Mouse (Mus musculus) layer of hippocampus, adult 6 months (tissue): Measurements from ENCODE around the gene Gm43738. TPM values are rescaled to one million over a fixed set of nuclear protein-coding genes. Genes with fewer than 3 reads are reported as not detected.

Source experiments
- long read RNA-seq, 2 experiments: library from polyadenylated mRNA; unstranded; transcript quantifications; one replicate each; pipeline ENCODE4 v2.0.0; 2019 to 2020
- polyA plus RNA-seq: library from polyadenylated mRNA; unstranded; fragments of <200 nt; fragmentation: Nextera tagmentation; gene quantifications from 2 replicates; pipeline ENCODE4 v1.2.3, GENCODE M21; 2021

Gm43738 gene
- polyA plus RNA-seq = not detected in 2 replicates
- long read RNA-seq, experiment 1 = 0 reads
- long read RNA-seq, experiment 2, partial matches to known transcripts = 0 of 1 reads
- long read RNA-seq, experiment 2, other reads (novel, unspliced or antisense) = 1 of 1 reads

DNA sequence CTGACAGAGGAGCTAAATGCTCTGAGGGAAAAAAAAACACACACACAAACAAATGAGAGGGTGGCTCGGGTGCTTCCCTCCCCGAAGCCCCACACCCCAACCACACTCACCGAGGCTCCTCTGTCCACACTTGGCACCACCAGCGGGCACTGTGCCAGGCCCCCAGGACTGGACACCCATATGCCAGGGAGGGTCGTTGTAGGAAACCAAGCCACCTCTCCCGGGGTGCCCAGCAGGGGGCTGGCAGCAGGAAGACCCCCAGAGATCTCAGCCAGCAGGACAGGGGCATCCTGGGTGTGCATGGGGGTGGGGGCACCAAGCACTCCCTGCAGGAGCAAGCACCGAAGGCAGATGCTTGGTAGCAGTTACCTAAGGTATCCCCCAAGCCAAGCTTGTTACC, at the start of gene Gm43738:
Gene Gm43738 (minus strand): TSS at position 289 of the 400 bp plus-strand sequence.

DNA sequence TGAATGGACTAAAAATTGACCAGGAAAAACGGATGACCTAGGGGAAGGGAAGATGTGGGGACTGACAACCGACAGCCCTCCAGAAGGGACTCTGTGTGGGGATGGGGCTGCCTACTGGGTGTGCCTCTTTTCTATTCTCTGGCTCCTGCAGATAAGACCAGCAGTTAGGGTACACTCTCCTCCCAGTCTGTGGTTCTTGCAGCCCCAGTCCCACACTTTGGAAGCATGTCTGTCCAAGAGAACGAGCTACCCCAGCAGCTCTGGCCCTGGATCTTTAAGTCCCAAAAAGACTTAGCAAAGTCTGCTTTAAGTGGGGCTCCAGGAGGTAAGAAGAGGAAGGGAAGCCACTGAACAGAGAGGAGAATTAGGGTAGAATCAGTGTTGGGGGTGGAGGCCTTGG, 35.1 kb upstream of the Gm43738 start, which contains the start of gene Pklr:
Gene Pklr (plus strand): TSS at position 185 of the 400 bp plus-strand sequence.

DNA sequence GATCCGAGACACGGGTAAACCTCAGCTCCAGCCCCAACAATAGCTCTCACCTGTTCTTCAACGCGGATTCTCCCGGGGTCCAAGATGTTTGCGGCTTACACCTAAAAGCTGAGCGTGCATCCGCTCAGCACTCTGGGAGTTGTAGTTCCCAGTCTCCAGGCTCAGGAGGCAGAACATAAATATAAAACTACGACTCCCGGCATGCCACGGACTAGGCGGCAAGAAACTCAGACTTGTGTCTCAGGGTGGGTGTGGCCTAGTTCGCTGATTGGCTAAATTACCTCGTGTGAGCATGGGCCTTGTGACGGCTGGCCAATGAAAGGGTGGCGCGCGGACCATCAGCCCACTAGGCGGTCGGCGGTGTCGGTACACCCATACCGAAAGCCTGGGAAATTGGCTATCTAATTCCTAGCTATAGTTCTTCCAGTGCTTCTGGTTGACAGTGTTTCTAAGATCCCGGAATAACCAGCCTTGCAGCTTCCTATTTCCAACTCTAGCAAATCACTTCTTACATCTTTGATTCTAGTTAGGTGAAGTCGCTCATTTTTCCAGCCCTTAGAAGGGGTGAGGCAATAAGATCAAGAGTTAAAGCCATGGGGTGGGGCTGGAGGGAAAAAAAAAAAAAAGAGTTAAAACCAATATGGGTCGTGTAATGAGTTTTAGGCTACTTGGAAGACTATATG, 1.1 kb upstream of the Gm43738 start, which contains the start of gene Fdps:
Gene Fdps (minus strand): TSS at position 148 of the 683 bp plus-strand sequence.

DNA sequence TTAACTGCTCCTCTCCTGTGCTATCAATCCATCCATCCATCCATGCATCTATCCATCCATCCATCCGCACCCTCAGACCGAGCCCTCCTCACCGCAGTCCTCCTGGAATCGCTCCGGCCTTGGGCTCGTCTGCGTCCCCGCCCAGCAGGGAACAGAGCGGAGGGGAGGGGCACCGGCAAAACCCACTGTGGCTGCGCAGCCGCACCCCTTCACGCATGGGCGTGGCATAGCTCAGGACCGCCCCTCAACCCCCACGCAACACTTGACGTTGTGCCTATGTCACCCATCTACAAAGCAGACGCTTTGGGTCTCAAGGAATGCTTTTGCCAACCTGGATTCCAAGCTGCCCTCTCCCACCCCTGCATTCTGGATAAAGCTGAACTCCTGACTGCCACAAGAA, 7.7 kb downstream of the Gm43738 start, which contains the start of gene Rusc1:
Gene Rusc1 (minus strand): TSS at position 137 of the 400 bp plus-strand sequence.

Other genes with a start within 250 kb of the Gm43738 start
- gene Msto1, start 187.1 kb downstream of the Gm43738 start, polyA plus RNA-seq = 17.4 and 18.9 TPM in 2 replicates
- 9.1 and 9.5 TPM in 2 replicates for gene Ash1l, start 150.5 kb downstream of the Gm43738 start, polyA plus RNA-seq
- gene Dap3, start 149.9 kb downstream of the Gm43738 start, polyA plus RNA-seq = 102 and 114 TPM in 2 replicates
- 40.8 and 48.7 TPM in 2 replicates for gene Rusc1, start 7.8 kb downstream of the Gm43738 start, polyA plus RNA-seq
- 183 TPM in 2 replicates for gene Fdps, start 860 bp upstream of the Gm43738 start, polyA plus RNA-seq
- 0.20 TPM in 1 of 2 replicates, not detected in the other for gene Pklr, start 35.0 kb upstream of the Gm43738 start, polyA plus RNA-seq
- gene Hcn3, start 59.1 kb upstream of the Gm43738 start, polyA plus RNA-seq = 1.9 and 2.1 TPM in 2 replicates
- gene Clk2, start 63.7 kb upstream of the Gm43738 start, polyA plus RNA-seq = 2.3 and 2.6 TPM in 2 replicates
- 79.6 and 80.4 TPM in 2 replicates for gene Scamp3, start 76.4 kb upstream of the Gm43738 start, polyA plus RNA-seq
- 7.2 and 8.7 TPM in 2 replicates for gene Fam189b, start 82.0 kb upstream of the Gm43738 start, polyA plus RNA-seq
- 24.0 and 25.6 TPM in 2 replicates for gene Gba, start 101.8 kb upstream of the Gm43738 start, polyA plus RNA-seq
- gene Thbs3, start 114.1 kb upstream of the Gm43738 start, polyA plus RNA-seq = 10.7 and 16.8 TPM in 2 replicates
- 125 and 128 TPM in 2 replicates for gene Mtx1, start 126.0 kb upstream of the Gm43738 start, polyA plus RNA-seq
- not detected in 2 replicates for gene Muc1, start 128.0 kb upstream of the Gm43738 start, polyA plus RNA-seq
- 237 and 255 TPM in 2 replicates for gene Krtcap2, start 144.9 kb upstream of the Gm43738 start, polyA plus RNA-seq
- 20.0 and 21.4 TPM in 2 replicates for gene Trim46, start 145.2 kb upstream of the Gm43738 start, polyA plus RNA-seq
- 320 and 365 TPM in 2 replicates for gene Dpm3, start 158.3 kb upstream of the Gm43738 start, polyA plus RNA-seq
- gene Slc50a1, start 169.5 kb upstream of the Gm43738 start, polyA plus RNA-seq = 56.9 and 59.5 TPM in 2 replicates
- gene Efna1, start 180.0 kb upstream of the Gm43738 start, polyA plus RNA-seq = 11.3 and 12.4 TPM in 2 replicates
- 11.0 and 12.5 TPM in 2 replicates for gene Efna3, start 221.9 kb upstream of the Gm43738 start, polyA plus RNA-seq
- 0.39 and 0.40 TPM in 2 replicates for gene Efna4, start 236.9 kb upstream of the Gm43738 start, polyA plus RNA-seq
- gene Adam15, start 248.9 kb upstream of the Gm43738 start, polyA plus RNA-seq = 26.6 and 28.2 TPM in 2 replicates